Mouse (Mus musculus): ENCODE data around the gene Wnt11.

Gene Wnt11

GRCm38 (mm10) chr7:98834711-98835321 is at the start of gene Wnt11:
TSS of gene Wnt11 (plus strand) at chr7:98835112.
- DNase-seq: no peak

GRCm38 (mm10) chr7:98786792-98787612 is 47.9 kb upstream of the Wnt11 start:
- DNase-seq: no peak

- DNase-seq: no peak
Observed at GRCm38 (mm10) chr7:98788721-98789120, 46.2 kb upstream of the Wnt11 start.

GRCm38 (mm10) chr7:98789121-98789520 is 45.8 kb upstream of the Wnt11 start:
- no peak for DNase-seq

GRCm38 (mm10) chr7:98791864-98792263 is 43.0 kb upstream of the Wnt11 start:
- DNase-seq: no peak

- no peak for DNase-seq
Observed at GRCm38 (mm10) chr7:98793811-98794210, 41.1 kb upstream of the Wnt11 start.

- DNase-seq: no peak
Observed at GRCm38 (mm10) chr7:98794444-98794843, 40.5 kb upstream of the Wnt11 start.

GRCm38 (mm10) chr7:98795637-98796036 is 39.3 kb upstream of the Wnt11 start:
- DNase-seq: no peak

- no peak for DNase-seq
Observed at GRCm38 (mm10) chr7:98797347-98798133, 37.4 kb upstream of the Wnt11 start.

GRCm38 (mm10) chr7:98798134-98798417 is 36.8 kb upstream of the Wnt11 start:
- no peak for DNase-seq

GRCm38 (mm10) chr7:98800435-98800834 is 34.5 kb upstream of the Wnt11 start:
- no peak for DNase-seq

GRCm38 (mm10) chr7:98801086-98801485 is 33.8 kb upstream of the Wnt11 start:
- no peak for DNase-seq

- no peak for DNase-seq
Observed at GRCm38 (mm10) chr7:98803181-98803580, 31.7 kb upstream of the Wnt11 start.

- DNase-seq: no peak
Observed at GRCm38 (mm10) chr7:98804841-98805772, 29.8 kb upstream of the Wnt11 start.

- no peak for DNase-seq
Observed at GRCm38 (mm10) chr7:98806961-98807360, 28.0 kb upstream of the Wnt11 start.

- no peak for DNase-seq
Observed at GRCm38 (mm10) chr7:98809372-98809771, 25.5 kb upstream of the Wnt11 start.

- DNase-seq: no peak
Observed at GRCm38 (mm10) chr7:98810619-98811018, 24.3 kb upstream of the Wnt11 start.

GRCm38 (mm10) chr7:98820501-98820900 is 14.4 kb upstream of the Wnt11 start:
- no peak for DNase-seq

GRCm38 (mm10) chr7:98822881-98823280 is 12.0 kb upstream of the Wnt11 start:
- no peak for DNase-seq

- DNase-seq: no peak
Observed at GRCm38 (mm10) chr7:98823896-98824822, 10.8 kb upstream of the Wnt11 start.

GRCm38 (mm10) chr7:98828052-98828451 is 6.9 kb upstream of the Wnt11 start:
- DNase-seq: no peak

GRCm38 (mm10) chr7:98828876-98829275 is 6.0 kb upstream of the Wnt11 start:
- no peak for DNase-seq

Data from cerebellum, adult 9-10 months (tissue).